8 mouse cellular contexts compared by ENCODE assay signal in genomic region chr3:60472681-60473177, GRCm38 (mm10). TPM values are rescaled to one million over a fixed set of nuclear protein-coding genes. Genes with fewer than 3 reads are reported as not detected.
DNase-seq lines count a peak whose midpoint lies in the region; ATAC-seq and TF ChIP-seq lines count a peak whose summit lies in the region.

TSS of gene Mbnl1 (plus strand) at chr3:60472830.

- no peaks in the 10 kb centered on the region for H3K9me3 ChIP-seq in intestine, embryonic 15.5 days

- H3K4me3 ChIP-seq in left cerebral cortex, adult 2 months, result no peak within 1 kb of the TSS
- H3K4me3 ChIP-seq in intestine, embryonic 15.5 days (replicated peaks), result no peak within 1 kb of the TSS

- no peak for TF ChIP-seq CTCF in left cerebral cortex, adult 2 months (IDR thresholded peaks at IDR 0.05)
- TF ChIP-seq CTCF in brain, embryonic 14.5 days (IDR thresholded peaks at IDR 0.05; ENCODE audit: borderline replicate concordance, extremely low read depth, insufficient read depth, insufficient read length), result no peak

- H3K36me3 ChIP-seq in intestine, embryonic 15.5 days, result no peaks in the 10 kb centered on the region

- intact Hi-C loops in left cerebral cortex, adult 2 months (cut with DNase I), result no loop called here
- intact Hi-C loops in gastrocnemius, postnatal 36 days (cut with DNase I), result loop anchor here (5.0 kb wide), 1 partner anchor 140 kb away; no protein-coding TSS in a partner anchor

- H3K9ac ChIP-seq in intestine, embryonic 15.5 days, result no peak within 1 kb of the TSS

- peak within 1 kb of the TSS; percentile 20; the same call in 1 of the 2 replicates for H3K27ac ChIP-seq in left cerebral cortex, adult 2 months
- no peak within 1 kb of the TSS for H3K27ac ChIP-seq in intestine, embryonic 15.5 days

- no peaks in the 10 kb centered on the region for H3K4me1 ChIP-seq in intestine, embryonic 15.5 days (replicated peaks)

- ATAC-seq in intestine, embryonic 15.5 days, result no peak
- ATAC-seq in megakaryocyte, adult 5-6 weeks (ENCODE audit: poor library complexity, severe bottlenecking), result peak; percentile 22

- no peak for DNase-seq in left cerebral cortex, adult 2 months (ENCODE audit: extremely low spot score in 1 of 2, low spot score in 2 of 2)
- no peak for DNase-seq in left cerebral cortex, adult 11 months (ENCODE audit: low spot score)
- no peak for DNase-seq in brain, embryonic 14.5 days (ENCODE audit: low read depth)
- no peak for DNase-seq in gastrocnemius, postnatal 36 days
- peak; percentile 41 for DNase-seq in thymus, postnatal 4 days
- no peak for DNase-seq in urinary bladder, postnatal 14 days (ENCODE audit: low spot score)

- no peaks in the 10 kb centered on the region for H3K27me3 ChIP-seq in intestine, embryonic 15.5 days (replicated peaks)

- 46% methylated on average over 5 of the region's 5 CpGs for WGBS in intestine, embryonic 15.5 days

- TF ChIP-seq POLR2A in brain, embryonic 14.5 days (IDR thresholded peaks at IDR 0.05; ENCODE audit: borderline replicate concordance, extremely low read depth, insufficient read depth, insufficient read length, poor library complexity, severe bottlenecking), result no peak

- no peak within 1 kb of the TSS for H3K4me2 ChIP-seq in intestine, embryonic 15.5 days (replicated peaks)

RNA-seq across cellular contexts. Expression of gene Mbnl1, which starts in this region (rescaled TPM):
- 100 to 1,000 TPM; 142 to 145 TPM for total RNA-seq in left cerebral cortex, adult 2 months (2021)
- 15.9 and 25.3 TPM in 2 replicates for polyA plus RNA-seq in brain, embryonic 14.5 days (2012; rRNA removed)
- 100 to 1,000 TPM; 423 to 480 TPM for total RNA-seq in gastrocnemius, postnatal 36 days (2021)
- 107 and 119 TPM in 2 replicates for polyA plus RNA-seq in intestine, embryonic 15.5 days (2015; fragmentation: Nextera tagmentation; extraction: Ambion mirVana)
- 716 and 772 TPM in 2 replicates for total RNA-seq in megakaryocyte, adult 5-6 weeks (2015)
- total RNA-seq in megakaryocyte, adult 5-6 weeks (2017), result 1,073 and 1,122 TPM in 2 replicates
